Mouse (Mus musculus) E14TG2a.4 (cell line): ENCODE data around the gene Zscan10.

Experiments
- CTCF ChIP-seq: conservative IDR thresholded peaks from 2 replicates; pipeline ENCODE4 v1.5.1; 2014; ENCODE audit warnings: low read length
- NANOG ChIP-seq: IDR thresholded peaks from 2 replicates; pipeline ENCODE4 v1.6.1; 2014; ENCODE audit warnings: borderline replicate concordance, low read length, mixed read lengths
- POU5F1 ChIP-seq: IDR thresholded peaks from 2 replicates; pipeline ENCODE4 v1.6.1; 2014; ENCODE audit warnings: low read length, borderline replicate concordance

GRCm38 (mm10) chr17:23601836-23602585 is 1.4 kb downstream of the Zscan10 start:
- TF ChIP-seq CTCF (no peak), POU5F1 (no peak), NANOG (no peak)
